Mouse (Mus musculus): Measurements from ENCODE around the gene Mylk2.

The Mylk2 gene

DNA sequence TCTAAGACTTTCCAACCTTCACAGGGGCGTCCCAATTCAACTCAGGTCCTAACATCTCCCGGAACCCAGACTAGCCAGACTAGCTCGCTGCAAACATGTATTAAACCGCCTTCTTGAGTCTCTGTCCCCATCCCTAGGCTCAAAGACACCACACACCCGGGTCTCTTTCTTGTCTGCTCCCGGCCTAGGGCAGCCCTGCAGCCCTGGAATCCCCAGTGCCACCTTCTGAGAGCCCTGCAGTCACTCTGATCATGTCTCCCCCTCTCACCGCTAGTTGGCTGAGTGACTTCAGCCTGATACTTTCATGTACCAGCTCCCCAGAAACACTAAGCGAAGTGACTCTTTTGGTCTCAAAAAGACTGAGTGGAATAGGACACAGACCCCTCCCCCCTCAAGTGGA is 32.4 kb downstream of the Mylk2 start:
- DNase-seq (ENCODE audit: low spot score) = no peak

- DNase-seq (ENCODE audit: low spot score) = no peak
Measured at GRCm38 (mm10) chr2:152944013-152944412, 32.9 kb downstream of the Mylk2 start.

DNA sequence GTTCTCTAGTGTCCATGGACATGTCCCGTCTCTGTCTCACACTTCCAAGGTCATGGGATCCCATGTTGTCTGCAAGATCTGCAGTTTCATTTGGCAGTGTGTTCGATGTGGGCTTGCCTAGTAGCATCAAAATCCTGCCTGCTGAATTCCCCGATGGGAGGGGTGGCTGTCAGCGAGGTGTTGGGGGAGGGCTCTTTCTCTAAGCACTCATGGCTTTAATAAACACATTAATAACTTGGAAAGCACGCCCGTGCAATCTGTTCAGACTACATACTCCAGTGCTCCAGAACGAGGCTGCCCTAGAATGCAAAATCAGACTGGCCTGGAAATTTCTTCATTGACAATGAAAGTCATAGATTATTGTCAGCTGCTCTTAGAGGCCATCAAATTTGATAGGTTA is 35.9 kb downstream of the Mylk2 start:
- DNase-seq (ENCODE audit: low spot score) = no peak

GRCm38 (mm10) chr2:152948438-152949020 is 37.4 kb downstream of the Mylk2 start:
- no peak for DNase-seq (ENCODE audit: low spot score)

GRCm38 (mm10) chr2:152950358-152951064 is 39.4 kb downstream of the Mylk2 start:
- no peak for DNase-seq (ENCODE audit: low spot score)

- no peak for DNase-seq (ENCODE audit: low spot score)
Measured at GRCm38 (mm10) chr2:152951065-152951849, 40.1 kb downstream of the Mylk2 start, which contains the start of gene Dusp15. TSS of gene Dusp15 (minus strand) at chr2:152951698.

- no peak for DNase-seq (ENCODE audit: low spot score)
Measured at GRCm38 (mm10) chr2:152951850-152952720, 40.9 kb downstream of the Mylk2 start.

GRCm38 (mm10) chr2:152958116-152958515 is 47.0 kb downstream of the Mylk2 start:
- DNase-seq (ENCODE audit: low spot score) = no peak

GRCm38 (mm10) chr2:152962091-152962793 is 51.1 kb downstream of the Mylk2 start, which contains the start of gene Ttll9:
TSS of gene Ttll9 (plus strand) at chr2:152962485.
- peak; percentile 66 for DNase-seq (ENCODE audit: low spot score)

DNA sequence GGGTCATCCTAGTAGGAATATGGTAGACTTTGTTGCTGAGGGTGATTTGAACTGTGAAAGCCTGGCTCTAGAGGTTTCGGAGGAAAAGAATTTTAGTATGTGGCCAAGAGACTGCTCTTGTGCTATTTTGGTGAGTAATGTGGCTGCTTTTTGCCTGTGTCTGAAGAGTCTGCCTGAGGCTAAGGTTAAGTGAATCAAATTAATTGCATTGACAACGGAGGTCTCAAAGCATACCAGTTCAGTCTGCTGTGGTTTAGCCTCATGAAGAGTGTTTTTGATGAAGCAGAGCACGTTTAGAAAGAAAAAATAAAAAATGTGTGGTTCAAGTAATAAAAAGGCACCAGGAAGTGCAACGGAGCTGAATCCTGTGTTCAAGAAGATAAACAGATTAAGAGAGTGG is 54.4 kb downstream of the Mylk2 start:
- DNase-seq (ENCODE audit: low spot score) = no peak

Data from yolk sac, embryonic 10.5 days (tissue).